Mouse (Mus musculus) liver, embryonic 14.5 days (tissue): ENCODE data around the gene Rnf141. TPM values are rescaled to one million over a fixed set of nuclear protein-coding genes. Genes with fewer than 3 reads are reported as not detected.

Experiments used
- ATAC-seq: fragments of 200-750 bp; cut with Nextera tagmentation; 2 replicates; pipeline ENCODE4 v1.8.0; 2017; ENCODE audit warnings: moderate number of reproducible peaks, mild to moderate bottlenecking, moderate library complexity; ENCODE audit not compliant: insufficient read depth
- DNase-seq, 3 experiments: peaks; one replicate each; pipeline ENCODE4 v3.0.0-alpha.2; 2012 to 2013; ENCODE audit warnings: low read depth in 3 of 3, low spot score in 3 of 3
- H3K27ac ChIP-seq: fragments of 300-500 bp; sonication (generic); 2 replicates; pipeline ENCODE4 v1.5.1; 2014; ENCODE audit warnings: moderate library complexity, mild to moderate bottlenecking, control low read depth, inconsistent platforms
- H3K27me3 ChIP-seq: fragments of 300-500 bp; sonication (generic); 2 replicates; pipeline ENCODE4 v1.6.1; 2014; ENCODE audit warnings: mild to moderate bottlenecking, low read length, moderate library complexity; ENCODE audit not compliant: control insufficient read depth, insufficient read depth
- H3K36me3 ChIP-seq: fragments of 300-500 bp; sonication (generic); replicated peaks from 2 replicates; pipeline ENCODE4 v1.6.1; 2014; ENCODE audit warnings: low read depth; ENCODE audit not compliant: control insufficient read depth, insufficient read depth
- H3K4me1 ChIP-seq, 2 experiments: fragments of 200-500 bp in 1 of 2; fragments of 300-500 bp in 1 of 2; sonication (generic) in 1 of 2; replicated peaks; 2 replicates each; pipeline ENCODE4 v1.6.1; 2012 to 2014; ENCODE audit warnings: antibody characterized with exemption in 1 of 2, inconsistent platforms in 1 of 2, low read length in 1 of 2; ENCODE audit not compliant: control insufficient read depth in 2 of 2, insufficient read depth in 2 of 2
- H3K4me2 ChIP-seq: fragments of 300-500 bp; sonication (generic); 2 replicates; pipeline ENCODE4 v1.6.1; 2014; ENCODE audit warnings: low read depth, mild to moderate bottlenecking, control low read depth, moderate library complexity
- H3K4me3 ChIP-seq, 2 experiments: fragments of 200-500 bp in 1 of 2; fragments of 300-500 bp in 1 of 2; sonication (generic) in 1 of 2; 2 replicates each; pipeline ENCODE4 v1.5.1; 2012 to 2014; ENCODE audit warnings: low read depth in 2 of 2, low read length in 2 of 2, mild to moderate bottlenecking in 2 of 2, control low read depth in 1 of 2, inconsistent platforms in 1 of 2, moderate library complexity in 1 of 2; ENCODE audit not compliant: insufficient read depth in 1 of 2
- H3K9ac ChIP-seq: fragments of 300-500 bp; sonication (generic); replicated peaks from 2 replicates; pipeline ENCODE4 v1.6.1; 2014; ENCODE audit warnings: mild to moderate bottlenecking, control low read depth, moderate library complexity
- H3K9me3 ChIP-seq: fragments of 300-500 bp; sonication (generic); 2 replicates; pipeline ENCODE4 v1.6.1; 2016; ENCODE audit warnings: low read length, mixed read lengths; ENCODE audit not compliant: control insufficient read depth
- CTCF ChIP-seq: IDR thresholded peaks from 2 replicates; pipeline ENCODE4 v1.5.1; 2016; ENCODE audit warnings: antibody characterized with exemption, low read depth, control low read depth
- EP300 ChIP-seq: IDR thresholded peaks from 2 replicates; pipeline ENCODE4 v1.6.1; 2016; ENCODE audit warnings: antibody characterized with exemption, low read depth
- WGBS: fragments of 180-500 bp; shearing (Covaris S2); extraction: QIAGEN DNeasy Blood & Tissue Kit; methylation state at CpG from one replicate; pipeline ENCODE4 v1.1.7; 2014; ENCODE audit not compliant: insufficient replicate concordance; 5-methylcytosine and 5-hydroxymethylcytosine counted together
- polyA plus RNA-seq, 2 experiments: library from polyadenylated mRNA; depleted of rRNA in 1 of 2; stranded (reverse) in 1 of 2; unstranded in 1 of 2; fragments of >200 nt; fragmentation: Nextera tagmentation in 1 of 2; extraction: Ambion mirVana in 1 of 2; gene quantifications; 2 replicates each; pipeline versions ENCODE4 v1.2.1 to v1.2.3; 2012 to 2014

Gene Rnf141
- polyA plus RNA-seq, 2 experiments, result 17.4 to 25.4 TPM

DNA sequence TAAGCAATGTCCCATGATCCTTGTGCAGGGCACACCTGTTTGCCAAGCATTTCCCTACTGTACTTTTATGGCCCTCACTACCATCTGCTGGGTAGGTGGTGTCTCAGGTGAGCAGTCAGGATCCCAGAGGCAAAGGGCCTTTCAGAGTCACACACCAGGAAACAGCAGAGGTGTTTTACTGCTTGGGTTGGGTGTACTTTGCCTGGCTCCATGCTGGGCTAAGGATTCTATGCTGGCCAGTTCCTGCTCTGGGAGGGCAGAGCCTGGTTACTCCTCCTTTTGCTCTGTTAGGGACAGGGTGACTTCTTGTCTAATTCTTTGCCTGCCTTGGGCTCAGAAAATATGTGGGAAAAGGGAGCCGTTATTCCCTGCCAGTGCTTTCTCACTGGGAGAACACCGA, 51.4 kb downstream of the Rnf141 start:
- ATAC-seq (no peak), DNase-seq (no peak)
- Histone ChIP-seq H3K4me1 (no peaks in the 10 kb centered on the region), H3K9me3 (no peaks in the 10 kb centered on the region), H3K4me2 (no peak overlapping the region), H3K27me3 (no peaks in the 10 kb centered on the region), H3K27ac (no peak overlapping the region), H3K9ac (no peak overlapping the region), H3K4me3 (no peak overlapping the region), H3K36me3 (peaks cover 69% of the 10 kb centered on the region)
- WGBS, result 85% methylated on average over 2 of the region's 2 CpGs
- TF ChIP-seq CTCF, result no peak

GRCm38 (mm10) chr7:110792201-110792600, 52.1 kb downstream of the Rnf141 start:
- Histone ChIP-seq H3K27ac (no peak overlapping the region), H3K36me3 (peaks cover 68% of the 10 kb centered on the region), H3K4me3 (no peak overlapping the region), H3K9me3 (no peaks in the 10 kb centered on the region), H3K4me1 (no peaks in the 10 kb centered on the region), H3K9ac (no peak overlapping the region), H3K4me2 (no peak overlapping the region), H3K27me3 (no peaks in the 10 kb centered on the region)
- ATAC-seq (no peak), DNase-seq (no peak)
- TF ChIP-seq EP300 (no peak), CTCF (no peak)
- WGBS, result 90% methylated on average over 5 of the region's 5 CpGs

GRCm38 (mm10) chr7:110790878-110791277, 53.4 kb downstream of the Rnf141 start:
- no peaks in the 10 kb centered on the region for H3K9me3 ChIP-seq
- no peaks in the 10 kb centered on the region for H3K4me1 ChIP-seq
- H3K4me2 ChIP-seq, result no peak overlapping the region
- H3K27ac ChIP-seq, result no peak overlapping the region
- no peak overlapping the region for H3K4me3 ChIP-seq
- TF ChIP-seq EP300 (no peak), CTCF (no peak)
- DNase-seq, result no peak
- H3K27me3 ChIP-seq, result no peaks in the 10 kb centered on the region
- no peak for ATAC-seq
- WGBS, result 80% methylated on average over 8 of the region's 8 CpGs
- no peak overlapping the region for H3K9ac ChIP-seq
- H3K36me3 ChIP-seq, result peaks cover 69% of the 10 kb centered on the region

GRCm38 (mm10) chr7:110787310-110787709, 56.9 kb downstream of the Rnf141 start:
- Histone ChIP-seq H3K9me3 (no peaks in the 10 kb centered on the region), H3K4me1 (peaks cover 6 to 7% of the 10 kb centered on the region in 2 experiments), H3K4me3 (no peak overlapping the region), H3K9ac (no peak overlapping the region), H3K27ac (no peak overlapping the region), H3K36me3 (peaks cover 45% of the 10 kb centered on the region), H3K27me3 (no peaks in the 10 kb centered on the region), H3K4me2 (no peak overlapping the region)
- no peak for DNase-seq
- WGBS, result 73% methylated on average over 6 of the region's 6 CpGs
- no peak for ATAC-seq
- no peak for TF ChIP-seq CTCF
- TF ChIP-seq EP300, result no peak

GRCm38 (mm10) chr7:110785741-110786146, 58.5 kb downstream of the Rnf141 start:
- peaks cover 36% of the 10 kb centered on the region for H3K36me3 ChIP-seq

More at GRCm38 (mm10) chr7:110785741-110786146, 58.5 kb downstream of the Rnf141 start:
- no peak overlapping the region for H3K4me3 ChIP-seq
- WGBS, result 78% methylated on average over 3 of the region's 3 CpGs
- H3K9ac ChIP-seq, result no peak overlapping the region
- no peak for TF ChIP-seq CTCF
- no peak for TF ChIP-seq EP300
- H3K4me1 ChIP-seq, result peaks cover 20 to 21% of the 10 kb centered on the region in 2 experiments
- H3K9me3 ChIP-seq, result no peaks in the 10 kb centered on the region
- H3K27me3 ChIP-seq, result no peaks in the 10 kb centered on the region
- H3K4me2 ChIP-seq, result no peak overlapping the region
- DNase-seq, result no peak
- no peak for ATAC-seq
- H3K27ac ChIP-seq, result no peak overlapping the region
